Mouse (Mus musculus): Measurements from ENCODE around the gene Gm4756.
"Not testable (repeated sequence)": the region's sequence is repeated elsewhere in the genome, so short reads cannot be mapped to it uniquely, and the experiment has no call there.

The Gm4756 gene

DNA sequence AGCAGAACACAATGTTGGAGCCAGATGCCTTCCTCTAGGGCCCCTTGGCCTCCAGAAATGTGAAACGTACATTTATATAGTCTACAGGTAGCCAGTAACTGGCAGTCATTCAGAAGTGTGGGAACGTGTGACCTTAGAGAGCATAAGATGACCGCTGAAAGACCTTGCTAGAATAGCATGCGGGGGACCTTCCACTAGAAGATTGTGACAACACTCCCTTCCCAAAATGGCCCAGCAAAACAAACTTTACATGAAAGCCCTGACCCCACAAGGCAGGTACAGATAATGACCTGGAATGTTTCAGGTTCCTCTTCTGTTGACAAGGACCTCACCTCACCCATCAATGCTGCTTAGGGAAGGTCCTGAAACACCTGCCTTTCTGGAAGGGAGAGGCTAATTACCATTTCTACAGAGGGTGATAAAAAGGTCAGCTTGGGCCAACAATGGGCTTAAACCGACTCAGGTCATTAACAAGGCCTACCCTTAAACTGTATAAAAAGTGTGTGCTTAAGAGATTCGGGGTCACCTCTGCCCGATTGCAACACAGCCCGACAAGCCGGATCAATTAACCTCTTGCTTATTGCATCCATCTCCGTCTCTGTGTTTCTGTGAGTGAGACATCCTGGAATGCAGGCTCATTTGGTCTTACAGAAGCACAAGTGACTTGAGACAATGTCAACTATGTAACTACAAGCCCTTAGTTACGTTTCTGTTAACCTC is at the start of gene Gm4756:
Gm4756 (minus strand) TSS at position 51 of the 720 bp plus-strand sequence.
- no peak for DNase-seq (ENCODE audit: inconsistent ontology term)

DNA sequence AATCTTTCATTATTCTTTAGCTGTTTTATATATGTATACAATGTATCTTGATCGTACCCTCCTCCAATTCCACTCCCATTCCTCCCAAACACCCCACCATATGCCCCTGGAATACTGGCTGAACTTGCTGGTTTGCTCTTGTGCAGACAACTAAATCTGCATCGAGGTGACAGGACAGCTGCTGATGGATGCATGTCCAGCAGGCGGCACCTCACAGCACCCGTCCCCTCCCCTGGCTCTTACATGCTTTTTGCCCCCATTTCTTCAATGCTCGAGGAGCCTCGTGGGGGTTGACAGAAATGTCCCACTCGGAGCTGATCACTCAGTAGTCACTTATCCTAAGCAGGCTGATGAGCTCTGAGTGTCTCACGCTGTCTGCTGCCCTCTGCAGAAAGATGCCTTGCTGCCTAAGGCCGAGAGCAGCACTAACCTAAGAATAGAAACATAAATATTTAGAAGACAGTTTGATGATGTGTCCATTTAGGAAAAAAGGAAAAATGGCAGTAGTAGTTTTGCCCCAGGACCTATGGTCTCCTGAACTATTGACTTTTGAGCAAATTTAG is 45.5 kb upstream of the Gm4756 start:
- DNase-seq (ENCODE audit: inconsistent ontology term) = no peak

DNA sequence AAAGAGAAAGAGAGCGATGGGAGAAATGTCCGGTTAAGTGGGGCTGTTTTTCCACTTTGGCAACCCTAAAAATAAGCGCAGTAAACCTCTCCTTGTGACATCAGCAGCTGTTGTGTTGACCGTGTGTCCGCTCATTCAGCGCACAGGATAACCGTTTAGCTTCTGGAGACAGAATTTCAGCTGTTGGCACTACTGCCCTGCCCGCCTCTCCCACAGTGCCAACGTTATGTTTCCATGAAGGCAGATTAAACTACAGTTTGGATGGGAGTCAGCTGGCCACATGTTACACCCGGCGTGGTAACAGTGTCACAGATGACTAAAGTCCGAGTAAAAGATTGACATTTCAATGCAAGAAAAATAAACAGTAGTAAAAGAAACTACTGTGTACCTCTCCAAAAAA is 45.0 kb upstream of the Gm4756 start:
- no peak for DNase-seq (ENCODE audit: inconsistent ontology term)

DNA sequence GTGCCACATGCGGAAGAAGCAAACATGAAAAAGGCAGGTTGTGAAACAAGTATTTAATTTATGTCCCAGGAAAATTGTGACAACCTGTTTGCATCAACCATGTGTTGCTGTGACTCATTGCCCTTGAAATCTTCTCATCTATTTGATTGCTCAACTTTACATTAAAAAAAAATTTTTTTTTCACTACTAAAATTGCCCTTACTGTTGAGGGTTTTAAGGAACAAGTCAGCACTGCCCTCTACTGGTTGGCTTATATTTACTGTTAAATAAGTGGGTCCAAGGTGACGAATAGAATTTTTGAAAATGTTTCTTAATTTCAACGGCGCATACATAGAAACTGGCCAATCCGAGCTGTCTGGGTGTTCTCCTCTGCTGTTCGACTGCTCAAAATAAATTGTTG is 44.4 kb upstream of the Gm4756 start:
- peak; percentile 45 for DNase-seq (ENCODE audit: inconsistent ontology term)

DNA sequence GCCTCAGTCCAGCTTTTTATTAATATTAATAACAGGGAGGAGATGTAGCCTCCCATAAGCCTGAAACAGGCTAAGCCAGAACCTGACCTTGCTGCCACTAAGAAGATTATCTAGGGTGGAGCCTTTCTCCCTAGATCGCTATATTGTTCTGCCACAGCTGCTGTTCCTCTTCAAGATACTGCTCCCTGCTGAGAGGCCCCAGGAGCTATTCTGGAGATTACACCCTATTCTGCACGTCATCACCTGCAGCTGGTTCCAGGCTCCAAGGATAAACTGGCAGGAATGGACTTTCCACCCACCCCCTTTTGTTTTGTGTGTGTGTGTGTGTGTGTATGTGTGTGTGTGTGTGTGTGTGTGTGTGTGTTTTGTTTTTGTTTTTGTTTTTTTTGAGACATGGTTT is 38.8 kb upstream of the Gm4756 start:
- not testable (repeated sequence) for DNase-seq (ENCODE audit: inconsistent ontology term)

DNA sequence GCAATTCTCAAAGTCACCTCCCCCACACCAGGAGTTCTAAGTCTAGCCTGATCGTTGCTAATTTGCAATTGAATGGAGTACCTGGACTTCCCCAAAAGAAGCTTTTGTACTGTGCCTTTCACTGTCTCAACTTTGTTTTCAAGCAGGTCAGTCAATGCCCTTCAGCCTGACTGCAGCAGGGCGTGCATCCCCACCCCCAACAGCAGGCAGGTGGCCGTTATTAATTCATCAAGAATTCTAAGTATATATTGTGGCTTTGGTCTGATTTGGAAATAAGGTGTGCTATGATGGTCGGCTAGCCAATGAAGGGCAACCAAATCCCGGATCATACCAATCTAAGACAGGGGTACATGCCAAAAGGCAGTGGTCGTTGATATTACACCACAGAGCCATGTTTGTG is 38.3 kb upstream of the Gm4756 start:
- DNase-seq (ENCODE audit: inconsistent ontology term) = not testable (repeated sequence)

DNA sequence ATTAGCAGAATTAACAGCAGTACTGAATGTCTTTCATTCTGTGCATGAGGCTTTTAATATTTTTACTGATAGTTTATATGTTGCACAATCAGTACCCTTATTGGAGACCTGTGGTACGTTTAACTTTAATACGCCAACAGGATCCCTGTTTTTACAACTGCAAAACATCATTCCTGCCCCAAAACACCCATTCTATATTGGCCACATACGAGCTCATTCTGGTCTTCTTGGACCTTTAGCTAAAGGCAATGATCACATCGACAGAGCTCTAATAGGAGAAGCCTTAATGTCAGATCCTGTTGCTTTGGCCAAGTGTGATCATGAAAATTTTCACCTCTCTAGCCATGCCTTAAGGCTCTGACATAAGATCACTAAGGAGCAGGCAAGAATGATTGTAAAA is 37.1 kb upstream of the Gm4756 start:
- DNase-seq (ENCODE audit: inconsistent ontology term) = not testable (repeated sequence)

DNA sequence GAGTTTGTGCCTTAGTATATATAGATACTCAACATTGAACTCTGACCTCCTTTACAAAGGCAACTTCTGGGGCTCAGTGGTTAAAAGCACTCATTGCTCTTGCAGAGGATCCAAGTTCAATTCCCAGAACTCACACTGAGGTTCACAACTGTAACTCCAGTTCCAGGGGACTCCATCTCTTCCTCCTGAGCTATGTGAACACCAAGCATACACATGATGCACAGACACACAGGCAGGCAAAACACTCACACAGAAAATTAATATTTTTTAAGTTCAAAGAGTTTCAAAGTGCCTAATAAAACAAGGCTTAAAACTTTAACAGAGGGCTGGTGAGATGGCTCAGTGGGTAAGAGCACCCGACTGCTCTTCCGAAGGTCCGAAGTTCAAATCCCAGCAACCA is 34.2 kb upstream of the Gm4756 start:
- DNase-seq (ENCODE audit: inconsistent ontology term) = no peak

DNA sequence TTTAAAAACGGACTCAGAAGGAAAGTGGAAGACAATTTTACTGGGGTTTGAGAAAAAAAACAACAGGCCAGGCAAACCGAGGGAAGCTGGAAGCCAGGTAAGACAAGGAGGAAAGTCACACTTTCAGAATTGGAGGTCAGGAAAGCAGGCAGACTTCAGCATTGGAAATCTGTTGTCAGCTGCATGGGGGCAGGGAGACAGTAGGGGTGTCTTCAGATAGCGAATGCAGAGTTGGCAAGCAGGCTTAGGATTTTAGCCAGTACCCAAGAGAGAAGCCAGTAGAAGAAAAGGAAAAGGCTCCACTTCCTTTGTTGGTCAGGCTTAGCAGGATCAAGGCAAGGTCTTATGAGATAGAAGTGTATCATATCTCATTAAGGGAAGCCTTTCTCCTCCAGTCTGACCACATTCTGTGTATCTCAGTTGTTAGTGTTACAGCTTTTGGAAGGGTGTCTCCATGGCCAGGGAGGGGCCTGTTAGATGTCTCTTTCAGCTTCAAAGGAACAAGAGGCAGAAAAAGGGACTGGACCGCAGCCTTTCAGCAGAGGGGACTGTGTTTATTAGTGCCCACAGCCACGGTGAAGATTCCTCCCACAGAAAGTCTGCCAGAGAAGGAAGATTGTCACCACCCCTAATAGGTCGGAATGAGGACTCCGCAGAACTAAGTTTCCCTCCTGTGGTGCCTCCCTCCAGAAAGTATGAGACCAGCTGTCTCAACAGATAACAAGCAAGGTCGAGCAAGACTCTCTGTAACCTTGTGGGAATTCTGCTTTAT is 33.2 kb upstream of the Gm4756 start:
- DNase-seq (ENCODE audit: inconsistent ontology term) = peak; percentile 29

DNA sequence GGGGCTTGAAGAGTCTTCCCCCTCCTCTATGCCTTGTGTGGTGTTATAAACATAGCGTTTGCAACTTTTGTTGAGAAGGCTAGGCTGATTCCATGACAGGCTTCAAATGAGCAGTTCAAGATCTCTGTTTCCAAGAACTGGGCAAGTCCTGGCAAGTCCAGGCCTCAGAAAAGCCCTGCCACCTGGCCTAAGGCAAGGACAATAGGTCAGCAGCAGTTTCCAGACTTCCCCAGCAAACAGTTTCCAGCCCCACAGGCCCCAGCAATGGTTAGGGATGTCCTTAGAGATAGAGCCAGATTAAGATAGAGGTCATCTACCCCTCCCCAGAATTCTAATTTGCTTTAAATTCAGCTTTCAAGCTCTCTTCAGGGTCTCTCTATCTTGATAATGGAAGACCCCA is 32.5 kb upstream of the Gm4756 start:
- DNase-seq (ENCODE audit: inconsistent ontology term) = no peak

DNA sequence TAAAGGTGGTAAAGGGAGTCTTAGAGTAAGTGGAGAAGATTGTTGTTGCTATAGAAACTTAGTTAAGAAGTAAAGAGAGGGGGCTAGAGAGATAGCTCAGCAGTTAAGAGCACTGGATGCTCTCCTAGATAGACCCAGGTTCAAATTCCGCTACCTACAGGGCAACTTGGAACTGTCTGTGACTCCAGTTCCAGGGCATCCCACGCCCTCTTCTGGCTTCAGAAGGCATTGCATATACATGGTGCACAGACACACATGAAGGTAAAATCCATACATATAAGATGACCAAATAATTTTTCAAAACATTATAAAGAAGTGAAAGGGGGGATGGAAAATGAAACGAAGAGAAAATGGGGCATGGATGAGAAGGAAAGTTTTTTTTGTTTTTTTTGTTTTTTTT is 30.2 kb upstream of the Gm4756 start:
- DNase-seq (ENCODE audit: inconsistent ontology term) = no peak

DNA sequence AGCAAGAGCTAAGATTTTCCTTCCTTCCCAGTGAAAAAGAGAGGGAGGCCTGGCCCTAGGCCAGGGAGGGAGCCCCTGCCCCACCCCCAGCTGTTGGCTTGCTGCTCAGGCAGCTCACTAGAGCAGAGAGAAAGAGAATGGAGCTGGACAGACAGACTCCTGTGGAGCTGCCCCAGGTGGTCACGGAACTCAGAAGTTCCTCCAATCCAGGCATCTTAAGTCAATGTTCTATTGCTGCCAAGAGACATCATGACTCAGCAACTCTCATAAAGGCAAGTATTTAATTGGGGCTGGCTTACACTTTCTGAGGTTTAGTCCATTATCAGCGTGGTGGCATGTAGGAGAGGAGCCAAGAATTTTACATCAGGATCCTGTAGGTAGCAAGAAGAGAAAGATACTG is 25.4 kb upstream of the Gm4756 start:
- peak; percentile 88 for DNase-seq (ENCODE audit: inconsistent ontology term)

DNA sequence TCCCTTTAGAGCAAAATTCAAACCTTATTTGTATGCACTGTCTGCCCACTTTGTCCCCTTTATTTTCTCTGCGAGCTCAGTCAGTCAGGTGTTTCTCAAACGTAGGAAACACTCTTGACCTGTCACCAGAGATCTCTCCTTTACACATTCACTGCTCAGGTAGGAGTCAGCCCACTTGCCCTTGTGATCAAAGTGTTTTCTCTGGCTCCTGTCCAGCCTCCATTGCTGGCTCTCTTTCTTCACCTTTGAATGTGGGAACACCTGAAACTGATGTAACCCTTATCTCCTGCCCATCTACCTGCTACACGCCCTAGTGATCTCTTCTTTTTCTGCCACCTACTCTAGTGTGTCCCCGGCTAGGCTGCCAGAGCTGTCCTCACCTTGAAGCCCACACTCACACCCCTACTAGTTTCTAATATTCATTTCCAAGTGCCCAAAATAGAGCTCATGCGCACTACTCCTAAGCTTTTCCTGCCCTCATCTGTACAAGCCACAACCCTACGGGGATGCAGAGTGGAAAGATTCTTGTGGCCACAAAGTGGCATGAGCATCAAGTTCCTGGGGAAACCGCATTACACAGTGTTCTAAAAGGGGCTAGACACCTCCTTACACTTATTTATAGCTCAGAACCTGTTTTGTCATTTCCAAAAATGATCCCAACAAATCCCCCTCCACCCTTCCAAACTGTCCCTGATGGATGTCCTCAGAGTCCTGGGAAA is 24.8 kb upstream of the Gm4756 start:
- DNase-seq (ENCODE audit: inconsistent ontology term) = no peak

DNA sequence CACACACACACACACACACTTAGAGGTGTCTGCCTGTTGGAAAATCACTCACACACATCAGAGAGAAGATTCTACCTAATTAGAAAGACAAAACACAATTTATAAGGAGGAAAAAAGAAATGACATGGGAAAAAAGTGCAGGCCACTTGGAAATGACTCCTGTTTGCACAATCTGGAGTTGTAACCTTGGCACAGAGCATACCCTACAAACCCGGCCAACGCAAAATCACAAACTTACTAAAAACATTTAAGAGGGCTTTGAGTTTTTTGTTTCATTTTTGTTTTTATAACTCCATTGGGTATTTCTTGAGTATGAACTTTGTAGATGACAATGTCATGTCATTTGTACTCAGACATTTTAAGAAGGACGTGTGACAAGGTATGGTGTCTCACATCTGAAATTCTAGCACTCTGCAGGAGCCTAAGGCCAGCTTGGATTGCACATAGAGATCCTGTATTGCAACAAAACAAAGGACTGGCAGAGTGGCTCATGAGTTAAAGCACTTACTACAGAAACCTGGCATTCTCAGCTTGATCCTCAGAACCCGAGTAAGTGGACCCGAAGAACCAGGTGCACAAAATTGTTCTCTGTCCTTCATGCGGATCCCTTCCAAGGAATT is 22.2 kb upstream of the Gm4756 start:
- DNase-seq (ENCODE audit: inconsistent ontology term) = no peak

DNA sequence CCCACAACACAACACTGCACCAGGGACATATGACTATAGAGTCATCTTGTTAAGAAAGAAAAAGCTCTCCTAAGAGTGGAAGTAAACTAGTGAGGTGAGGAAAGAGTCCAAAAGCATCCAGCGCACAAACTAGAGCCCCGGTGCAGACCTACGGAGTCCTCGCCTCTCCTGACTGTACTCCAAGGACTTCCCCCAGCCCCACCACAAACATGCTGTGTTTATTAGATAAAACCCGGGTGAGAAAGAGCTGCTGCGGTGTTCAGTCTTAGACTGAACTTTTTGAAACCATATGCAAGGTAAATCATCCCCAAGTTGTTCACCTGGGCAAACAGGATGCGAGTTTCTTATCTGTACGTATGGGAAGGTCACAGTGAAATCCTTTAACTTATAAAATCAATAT is 21.5 kb upstream of the Gm4756 start:
- DNase-seq (ENCODE audit: inconsistent ontology term) = no peak

DNA sequence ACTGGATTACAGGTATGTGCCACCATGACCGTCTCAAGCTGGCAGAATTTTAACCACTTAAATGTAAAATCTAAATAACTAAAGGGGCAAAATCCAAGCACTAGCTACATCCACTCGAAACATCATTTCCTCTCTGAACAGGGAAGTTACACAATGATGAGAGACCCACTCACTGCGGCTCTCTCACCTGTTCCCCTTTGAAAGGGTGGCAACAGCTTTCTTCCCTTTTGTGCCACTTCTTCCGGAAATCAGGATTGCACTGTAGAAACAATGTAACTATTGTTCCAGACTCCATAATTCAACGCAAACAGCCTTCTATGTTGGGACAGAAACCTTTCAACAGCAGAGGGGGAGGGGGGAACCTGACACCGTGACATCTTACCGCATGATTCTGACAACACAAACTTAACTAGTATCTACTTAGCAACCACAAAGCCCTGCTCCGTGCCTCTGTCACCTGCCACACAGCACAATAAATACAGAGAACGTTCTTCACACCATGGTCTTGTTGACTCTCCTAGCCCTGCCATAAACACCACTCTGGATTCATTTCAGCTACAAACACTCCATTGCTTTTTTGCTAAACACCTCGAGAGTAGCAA is 18.5 kb upstream of the Gm4756 start:
- no peak for DNase-seq (ENCODE audit: inconsistent ontology term)

DNA sequence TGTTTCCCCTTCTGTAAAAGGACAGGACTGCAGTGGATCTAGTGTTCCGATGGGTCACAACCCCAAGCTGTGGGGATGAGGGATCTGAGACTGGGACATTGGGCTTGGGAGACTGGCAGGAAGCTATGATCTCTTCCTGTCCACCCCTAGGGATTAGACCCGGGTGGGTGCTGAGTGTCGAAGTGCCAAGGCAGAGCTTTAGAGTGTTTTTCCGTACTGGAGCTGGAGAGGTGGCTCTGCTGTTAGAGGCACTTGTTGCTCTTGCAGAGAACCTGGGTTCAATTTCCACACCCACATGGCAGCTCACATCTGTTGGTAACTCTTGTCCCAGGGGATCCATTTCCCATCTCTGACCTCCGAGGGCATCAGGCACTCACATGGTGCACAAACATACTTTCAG is 16.6 kb upstream of the Gm4756 start:
- no peak for DNase-seq (ENCODE audit: inconsistent ontology term)

DNA sequence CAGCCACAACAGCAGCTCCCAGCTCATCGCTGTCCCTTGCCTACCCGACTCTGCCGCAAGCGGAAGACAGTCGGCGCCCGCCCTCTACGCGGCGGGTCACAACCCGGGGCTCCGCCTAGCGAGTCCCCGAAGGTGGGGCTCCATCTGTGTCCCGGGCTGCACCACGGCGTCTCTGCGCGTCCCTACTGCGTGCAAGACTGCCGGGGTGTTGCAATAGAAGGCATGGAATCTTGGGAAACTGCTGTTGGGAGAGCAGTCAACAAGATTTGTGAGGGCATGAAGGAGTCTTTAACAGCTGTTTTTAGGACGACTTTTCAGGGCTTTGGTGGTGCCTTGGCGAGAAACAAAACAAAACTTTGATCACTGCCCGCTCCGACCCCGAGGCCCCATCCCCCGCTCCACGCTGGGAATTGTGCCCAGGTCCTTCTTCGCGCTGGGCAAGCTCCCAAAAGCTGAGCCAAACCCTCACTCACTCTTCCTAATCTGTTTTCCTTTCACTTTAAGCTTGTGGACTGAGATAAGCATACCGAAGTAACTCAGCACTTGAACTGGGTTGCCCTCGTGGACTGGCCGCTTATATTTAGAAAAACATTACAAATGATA is 15.4 kb upstream of the Gm4756 start, which contains the start of gene Dhrs7:
Dhrs7 (minus strand) TSS at position 175 of the 603 bp plus-strand sequence.
- DNase-seq (ENCODE audit: inconsistent ontology term) = peak; percentile 95

DNA sequence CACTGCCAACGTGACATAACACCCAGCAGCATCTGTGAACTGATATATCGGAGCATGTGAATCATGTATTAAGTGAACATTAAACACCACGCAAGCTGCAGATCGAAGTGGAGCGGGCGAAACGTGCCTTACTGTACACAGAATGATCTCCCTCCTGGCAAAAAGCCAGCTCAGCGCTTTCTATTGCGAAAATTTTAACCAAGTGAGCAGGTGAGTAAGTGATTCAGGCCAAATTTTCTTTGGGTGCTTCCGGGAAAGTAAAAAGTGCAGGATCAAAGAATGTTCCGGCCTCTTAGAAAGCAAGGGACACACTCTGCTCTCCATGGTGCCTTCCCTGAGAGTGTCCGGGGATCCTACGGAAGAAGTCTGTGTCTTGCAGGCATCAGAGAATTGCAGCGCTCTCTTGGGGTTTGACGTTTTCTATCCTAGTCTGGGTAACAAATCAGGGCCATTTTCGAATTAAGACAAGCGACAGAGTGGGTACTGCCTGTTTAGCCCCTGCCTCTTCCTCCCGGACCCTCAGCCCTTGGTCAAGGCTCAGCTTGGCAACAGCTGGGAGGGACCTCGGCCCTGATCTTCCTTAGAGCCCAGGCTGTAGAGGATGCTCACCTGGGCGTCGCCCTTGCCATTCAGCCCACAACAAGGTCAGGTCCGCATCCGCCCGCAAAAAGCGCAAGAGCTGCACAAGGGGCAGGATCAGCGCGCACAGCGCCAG is 14.7 kb upstream of the Gm4756 start:
- peak; percentile 63 for DNase-seq (ENCODE audit: inconsistent ontology term)

DNA sequence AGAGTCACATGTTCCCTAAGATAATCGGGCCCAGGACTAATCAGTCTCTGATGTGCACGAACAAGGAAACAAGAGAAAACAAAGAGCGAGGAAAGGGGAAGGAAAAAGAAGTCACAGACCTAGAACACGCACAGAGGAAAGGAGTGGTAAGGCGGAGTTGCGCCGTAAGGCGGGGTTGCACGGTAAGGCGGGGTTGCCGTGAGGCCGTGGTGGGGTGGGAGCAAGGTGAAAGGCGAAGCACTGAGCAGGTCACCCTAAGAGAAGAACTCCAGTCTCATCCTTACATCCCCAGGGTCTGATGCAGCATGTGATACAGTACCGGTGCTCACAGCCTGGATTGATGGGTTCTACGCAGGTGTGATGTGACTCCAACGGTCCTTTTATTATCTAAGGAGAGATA is 6.3 kb upstream of the Gm4756 start:
- no peak for DNase-seq (ENCODE audit: inconsistent ontology term)

Measured in Muller cell, postnatal 12 days (primary cell).